In the genomic region with DNA sequence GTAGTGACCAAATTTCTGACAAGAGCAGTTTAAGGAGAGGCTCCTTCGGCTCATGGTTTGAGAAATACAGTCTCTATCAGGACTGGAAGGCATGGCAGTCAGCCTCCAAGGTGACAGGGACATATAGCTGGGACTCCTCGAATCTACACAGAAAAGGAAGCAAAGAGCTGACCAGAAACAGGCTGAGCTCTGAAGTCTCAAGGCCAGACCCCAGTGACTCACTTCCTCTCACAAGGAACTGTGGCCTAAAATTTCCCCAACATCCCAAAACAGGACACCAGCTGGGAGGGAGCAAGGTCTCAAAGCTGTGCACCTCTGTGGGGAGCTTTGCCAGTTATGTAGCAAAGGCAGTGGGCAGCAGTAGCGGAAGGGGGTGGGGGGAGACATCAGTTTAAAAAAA, we compare ENCODE assay signal across 16 mouse cellular contexts.
DNase-seq lines count a peak whose midpoint lies in the region; ATAC-seq and TF ChIP-seq lines count a peak whose summit lies in the region.
"Had no signal": no experiment of that assay in that cellular context is flagged by ENCODE, and none has a peak within 500 bp of the region (broad histone marks: within the 10 kb centered on the region; RNA-seq: fewer than 3 reads in every experiment).

No protein-coding gene starts in this region.

- TF ChIP-seq POLR2A in thymus, adult 2 months (IDR thresholded peaks at IDR 0.05; ENCODE audit: control insufficient read depth, extremely low read depth, insufficient read depth, low read length, poor library complexity) = no peak

- TF ChIP-seq CTCF in thymus, adult 2 months (IDR thresholded peaks at IDR 0.05; ENCODE audit: borderline replicate concordance, control insufficient read depth, extremely low read depth, insufficient read depth, low read length, poor library complexity) = no peak

- no peaks in the 10 kb centered on the region for H3K27me3 ChIP-seq in thymus, adult 2 months (ENCODE audit: control insufficient read depth, insufficient read depth, low read length)
- no peaks in the 10 kb centered on the region for H3K27me3 ChIP-seq in forebrain, embryonic 15.5 days
- H3K27me3 ChIP-seq: embryonic facial prominence, embryonic 12.5 days; neural tube, embryonic 13.5 days; stomach, embryonic 15.5 days had no signal

- no peak overlapping the region for H3K4me2 ChIP-seq in forebrain, embryonic 15.5 days (replicated peaks)
- H3K4me2 ChIP-seq: embryonic facial prominence, embryonic 12.5 days; liver, embryonic 11.5 days; neural tube, embryonic 13.5 days; stomach, embryonic 15.5 days had no signal

- no peak overlapping the region for H3K9ac ChIP-seq in forebrain, embryonic 15.5 days (replicated peaks)
- H3K9ac ChIP-seq: embryonic facial prominence, embryonic 12.5 days; forebrain, postnatal 0 days; neural tube, embryonic 13.5 days; stomach, embryonic 15.5 days had no signal

- peak; percentile 13 for DNase-seq in layer of hippocampus, adult 11-12 months (ENCODE audit: low spot score)
- DNase-seq in layer of hippocampus, postnatal 25 days (ENCODE audit: extremely low spot score in 1 of 2, low spot score in 1 of 2) = no peak
- peak; percentile 28 for DNase-seq in MN1 (ENCODE audit: low spot score)
- DNase-seq in adrenal gland, postnatal 25 days = peak; percentile 7
- peak; percentile 20 to 29 for DNase-seq in heart, postnatal 10 days
- no peak for DNase-seq in thymus, adult 2 months
- DNase-seq: cerebellum, adult 8-10 months; forebrain, postnatal 0 days had no signal

- intact Hi-C loops in heart, postnatal 10 days (cut with DNase I) = no loop called here

- H3K4me3 ChIP-seq in thymus, adult 2 months (ENCODE audit: control insufficient read depth, insufficient read depth, low read length) = no peak overlapping the region
- no peak overlapping the region for H3K4me3 ChIP-seq in forebrain, embryonic 15.5 days
- H3K4me3 ChIP-seq: embryonic facial prominence, embryonic 12.5 days; midbrain, embryonic 10.5 days; neural tube, embryonic 13.5 days; stomach, embryonic 15.5 days had no signal

- peaks cover 32% of the 10 kb centered on the region for H3K4me1 ChIP-seq in thymus, adult 2 months (replicated peaks; ENCODE audit: control insufficient read depth, insufficient read depth, low read length)
- peaks cover 57% of the 10 kb centered on the region for H3K4me1 ChIP-seq in forebrain, embryonic 15.5 days
- H3K4me1 ChIP-seq: stomach, embryonic 15.5 days had no signal

- ATAC-seq in forebrain, embryonic 15.5 days (replicated peaks) = no peak
- ATAC-seq: forebrain, postnatal 0 days; intestine, postnatal 0 days had no signal

- H3K9me3 ChIP-seq in forebrain, embryonic 15.5 days = no peaks in the 10 kb centered on the region
- H3K9me3 ChIP-seq: embryonic facial prominence, embryonic 12.5 days; G1E; midbrain, embryonic 10.5 days; neural tube, embryonic 13.5 days; stomach, embryonic 15.5 days had no signal

- no peaks in the 10 kb centered on the region for H3K36me3 ChIP-seq in thymus, adult 2 months (ENCODE audit: control insufficient read depth, insufficient read depth, low read length)
- H3K36me3 ChIP-seq in forebrain, embryonic 15.5 days = no peaks in the 10 kb centered on the region
- H3K36me3 ChIP-seq: embryonic facial prominence, embryonic 12.5 days; G1E; neural tube, embryonic 13.5 days; stomach, embryonic 15.5 days had no signal

- H3K27ac ChIP-seq in thymus, adult 2 months (ENCODE audit: control insufficient read depth, insufficient read depth, low read length) = no peak overlapping the region
- H3K27ac ChIP-seq in forebrain, embryonic 15.5 days (replicated peaks) = no peak overlapping the region
- H3K27ac ChIP-seq: embryonic facial prominence, embryonic 12.5 days; stomach, embryonic 15.5 days had no signal

- WGBS in thymus, adult 2 months = 35% methylated on average over 3 of the region's 3 CpGs
- 92% methylated on average over 3 of the region's 3 CpGs for WGBS in forebrain, embryonic 15.5 days

Comparison
In these comparisons a context has a peak if more than half of its experiments do, and no peak if none do; other contexts are left out.
1. DNase-seq: peak in layer of hippocampus, adult 11-12 months (single experiment), MN1 (single experiment), adrenal gland, postnatal 25 days (single experiment) and heart, postnatal 10 days (2 of 2); none in layer of hippocampus, postnatal 25 days (0 of 2) and thymus, adult 2 months (single experiment).